In the genomic region with DNA sequence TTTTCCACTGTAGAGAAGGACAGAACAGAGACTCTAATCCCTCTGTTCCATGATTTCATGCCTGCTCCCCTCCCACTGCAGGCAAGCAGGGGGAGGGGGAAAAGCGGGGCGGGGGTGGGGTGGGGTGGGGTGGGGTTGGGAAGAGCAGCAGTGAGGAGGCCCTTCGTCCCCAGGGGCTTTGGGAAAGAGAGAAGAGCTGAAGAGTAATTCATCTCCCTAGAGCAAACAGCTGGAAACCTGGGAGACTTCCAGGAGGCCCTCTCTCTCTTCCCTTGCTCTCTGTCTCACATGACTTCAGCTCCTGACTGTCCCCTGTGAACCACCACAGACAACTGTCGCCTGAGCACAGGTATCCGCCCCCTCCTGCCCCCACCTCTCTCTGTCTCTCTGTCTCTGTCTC, we compare ENCODE assay signal across 21 mouse cellular contexts. TPM values are rescaled to one million over a fixed set of nuclear protein-coding genes. Genes with fewer than 3 reads are reported as not detected.
DNase-seq lines count a peak whose midpoint lies in the region; ATAC-seq lines count a peak whose summit lies in the region.
"Had no signal": no experiment of that assay in that cellular context is flagged by ENCODE, and none has a peak within 500 bp of the region (broad histone marks: within the 10 kb centered on the region; RNA-seq: fewer than 3 reads in every experiment).

No protein-coding gene starts in this region.

- H3K9ac ChIP-seq in heart, embryonic 14.5 days (ENCODE audit: low read length): no peak overlapping the region
- no peak overlapping the region for H3K9ac ChIP-seq in lung, embryonic 15.5 days
- no peak overlapping the region for H3K9ac ChIP-seq in stomach, embryonic 14.5 days (replicated peaks; ENCODE audit: low read depth, low read length)
- H3K9ac ChIP-seq: hindbrain, embryonic 13.5 days; limb, embryonic 13.5 days; liver, embryonic 12.5 days; midbrain, embryonic 13.5 days; neural tube, embryonic 13.5 days had no signal

- no peak overlapping the region for H3K4me2 ChIP-seq in heart, embryonic 14.5 days (ENCODE audit: low read length)
- H3K4me2 ChIP-seq in lung, embryonic 15.5 days: no peak overlapping the region
- no peak overlapping the region for H3K4me2 ChIP-seq in stomach, embryonic 14.5 days (replicated peaks; ENCODE audit: low read depth, low read length)
- H3K4me2 ChIP-seq: hindbrain, embryonic 13.5 days; limb, embryonic 13.5 days; liver, embryonic 12.5 days; midbrain, embryonic 13.5 days; neural tube, embryonic 13.5 days had no signal

- intact Hi-C loops in heart, postnatal 14 days (cut with DNase I): no loop called here

- no peaks in the 10 kb centered on the region for H3K27me3 ChIP-seq in heart, embryonic 14.5 days (ENCODE audit: control insufficient read depth, insufficient read depth, low read length)
- H3K27me3 ChIP-seq in lung, embryonic 15.5 days: no peaks in the 10 kb centered on the region
- H3K27me3 ChIP-seq in embryonic facial prominence, embryonic 10.5 days (replicated peaks; ENCODE audit: low read depth, poor library complexity, severe bottlenecking): no peaks in the 10 kb centered on the region
- no peaks in the 10 kb centered on the region for H3K27me3 ChIP-seq in stomach, embryonic 14.5 days (ENCODE audit: control insufficient read depth, insufficient read depth, low read length)
- H3K27me3 ChIP-seq: hindbrain, embryonic 13.5 days; limb, embryonic 13.5 days; liver, embryonic 12.5 days; midbrain, embryonic 13.5 days; neural tube, embryonic 13.5 days; Patski had no signal

- no peaks in the 10 kb centered on the region for H3K9me3 ChIP-seq in heart, embryonic 14.5 days (ENCODE audit: control insufficient read depth, low read length)
- H3K9me3 ChIP-seq in lung, embryonic 15.5 days: no peaks in the 10 kb centered on the region
- no peaks in the 10 kb centered on the region for H3K9me3 ChIP-seq in embryonic facial prominence, embryonic 10.5 days
- no peaks in the 10 kb centered on the region for H3K9me3 ChIP-seq in stomach, embryonic 14.5 days (ENCODE audit: control insufficient read depth, low read depth, low read length)
- H3K9me3 ChIP-seq: hindbrain, embryonic 13.5 days; limb, embryonic 13.5 days; liver, embryonic 12.5 days; midbrain, embryonic 13.5 days; neural tube, embryonic 13.5 days had no signal

- H3K4me1 ChIP-seq in heart, embryonic 14.5 days (ENCODE audit: control insufficient read depth in 2 of 2, insufficient read depth in 2 of 2, low read length in 2 of 2): peaks cover 11 to 12% of the 10 kb centered on the region in 2 experiments
- H3K4me1 ChIP-seq in lung, embryonic 15.5 days: peaks cover 15% of the 10 kb centered on the region
- peaks cover 15% of the 10 kb centered on the region for H3K4me1 ChIP-seq in embryonic facial prominence, embryonic 10.5 days
- H3K4me1 ChIP-seq in stomach, embryonic 14.5 days (ENCODE audit: control insufficient read depth, insufficient read depth, low read length): peaks cover 12% of the 10 kb centered on the region
- H3K4me1 ChIP-seq: hindbrain, embryonic 13.5 days; liver, embryonic 12.5 days; midbrain, embryonic 13.5 days; neural tube, embryonic 13.5 days had no signal

- no peaks in the 10 kb centered on the region for H3K36me3 ChIP-seq in heart, embryonic 14.5 days (ENCODE audit: control insufficient read depth, insufficient read depth, low read length)
- H3K36me3 ChIP-seq in lung, embryonic 15.5 days: no peaks in the 10 kb centered on the region
- H3K36me3 ChIP-seq in embryonic facial prominence, embryonic 10.5 days (replicated peaks): no peaks in the 10 kb centered on the region
- H3K36me3 ChIP-seq in stomach, embryonic 14.5 days (ENCODE audit: control insufficient read depth, insufficient read depth, low read length): no peaks in the 10 kb centered on the region
- H3K36me3 ChIP-seq: hindbrain, embryonic 13.5 days; limb, embryonic 13.5 days; liver, embryonic 12.5 days; midbrain, embryonic 13.5 days; neural tube, embryonic 13.5 days had no signal

- 0 out of 4 replicates have a peak overlapping the region, but pooled peaks have one; percentile 11 to 12 for H3K27ac ChIP-seq in heart, embryonic 14.5 days (replicated peaks in 1 of 2; ENCODE audit: control insufficient read depth in 1 of 2, insufficient read depth in 1 of 2, low read depth in 2 of 2, low read length in 2 of 2)
- H3K27ac ChIP-seq in lung, embryonic 15.5 days: 0 out of 2 replicates have a peak overlapping the region, but pooled peaks have one; percentile 23
- H3K27ac ChIP-seq in embryonic facial prominence, embryonic 10.5 days (replicated peaks): 0 out of 2 replicates have a peak overlapping the region, but pooled peaks have one; percentile 19
- H3K27ac ChIP-seq in stomach, embryonic 14.5 days (ENCODE audit: low read length): peak overlapping the region; percentile 67
- H3K27ac ChIP-seq: hindbrain, embryonic 13.5 days; layer of hippocampus, adult 2 months; limb, embryonic 13.5 days; liver, embryonic 12.5 days; midbrain, embryonic 13.5 days; neural tube, embryonic 13.5 days had no signal

- DNase-seq in heart, postnatal 14 days: no peak
- no peak for DNase-seq in lung, postnatal 36 days
- DNase-seq in embryonic facial prominence, embryonic 10.5 days (ENCODE audit: low spot score): no peak
- DNase-seq in layer of hippocampus, postnatal 14 days (ENCODE audit: low spot score in 2 of 2): no peak
- no peak for DNase-seq in urinary bladder, adult 18-20 months (ENCODE audit: low spot score in 2 of 2)
- DNase-seq: adrenal gland, adult 2 months; cerebellum, adult 11-12 months; kidney, postnatal 25 days; lung, adult 18-20 months; retina, postnatal 1 day; right cerebral cortex, postnatal 25 days had no signal

- H3K4me3 ChIP-seq in heart, embryonic 14.5 days (ENCODE audit: control insufficient read depth in 1 of 2, insufficient read depth in 1 of 2, low read depth in 1 of 2, low read length in 2 of 2): no peak overlapping the region
- no peak overlapping the region for H3K4me3 ChIP-seq in lung, embryonic 15.5 days
- H3K4me3 ChIP-seq in embryonic facial prominence, embryonic 10.5 days: no peak overlapping the region
- no peak overlapping the region for H3K4me3 ChIP-seq in stomach, embryonic 14.5 days (ENCODE audit: low read depth, low read length)
- H3K4me3 ChIP-seq: hindbrain, embryonic 13.5 days; layer of hippocampus, adult 2 months; limb, embryonic 13.5 days; liver, embryonic 12.5 days; midbrain, embryonic 13.5 days; neural tube, embryonic 13.5 days had no signal

- ATAC-seq in heart, embryonic 14.5 days (ENCODE audit: insufficient number of reproducible peaks, insufficient read depth, low FRiP score, low read depth): no peak
- peak; percentile 41; the same call in 1 of the 2 replicates for ATAC-seq in lung, embryonic 15.5 days (ENCODE audit: borderline replicate concordance, extremely low read depth, low FRiP score, low TSS enrichment)
- ATAC-seq in stomach, embryonic 14.5 days (ENCODE audit: insufficient number of reproducible peaks, insufficient read depth, low FRiP score, low read depth): peak; percentile 64; the same call in 1 of the 2 replicates
- ATAC-seq: liver, embryonic 12.5 days; midbrain, embryonic 13.5 days; Patski had no signal

- 16% methylated on average over 5 of the region's 5 CpGs for WGBS in heart, embryonic 14.5 days
- 10% methylated on average over 5 of the region's 5 CpGs for WGBS in lung, embryonic 15.5 days
- 36% methylated on average over 5 of the region's 5 CpGs for WGBS in embryonic facial prominence, embryonic 10.5 days
- 8% methylated on average over 3 of the region's 5 CpGs for WGBS in stomach, embryonic 14.5 days

RNA-seq across cellular contexts. Expression of a gene that starts 35.4 kb away (rescaled TPM):
- polyA plus RNA-seq in heart, embryonic 14.5 days (2014; fragmentation: Nextera tagmentation; extraction: Ambion mirVana): 13.8 and 13.9 TPM in 2 replicates
- total RNA-seq in heart, postnatal 14 days (2021): 10 to 100 TPM; 13.4 to 18.0 TPM
- 10.3 and 10.4 TPM in 2 replicates for polyA plus RNA-seq in lung, embryonic 15.5 days (2015; fragmentation: Nextera tagmentation; extraction: Ambion mirVana)
- polyA plus RNA-seq in embryonic facial prominence, embryonic 10.5 days (2016; fragmentation: Nextera tagmentation; extraction: Ambion mirVana): 1.9 and 2.9 TPM in 2 replicates
- 5.2 and 5.6 TPM in 2 replicates for polyA plus RNA-seq in stomach, embryonic 14.5 days (2014; fragmentation: Nextera tagmentation; extraction: Ambion mirVana)
- 1 to 10 TPM; 1.9 to 2.0 TPM for total RNA-seq in layer of hippocampus, postnatal 14 days (2021)

Comparison
In these comparisons a context has a peak if more than half of its experiments do, and no peak if none do; other contexts are left out.
1. H3K27ac ChIP-seq: peak in every context shown above with its lines; median percentile 67 in stomach, embryonic 14.5 days; 23 in lung, embryonic 15.5 days; 19 in embryonic facial prominence, embryonic 10.5 days; 12 in heart, embryonic 14.5 days.